Mouse (Mus musculus) forebrain, postnatal 0 days (tissue): ENCODE data around the gene Vps4a. TPM values are rescaled to one million over a fixed set of nuclear protein-coding genes. Genes with fewer than 3 reads are reported as not detected.

ENCODE experiments used
- ATAC-seq: fragments of 200-750 bp; cut with Nextera tagmentation; 2 replicates; pipeline ENCODE4 v1.8.0; 2017; ENCODE audit warnings: mild to moderate bottlenecking, moderate library complexity
- DNase-seq: peaks from one replicate; pipeline ENCODE4 v3.0.0-alpha.2; 2015
- H3K27ac ChIP-seq: fragments of 300-500 bp; sonication (generic); 2 replicates; pipeline ENCODE4 v1.5.1; 2014; ENCODE audit warnings: low read depth, mild to moderate bottlenecking, antibody characterized with exemption, low read length, moderate library complexity, mixed read lengths
- H3K27me3 ChIP-seq: fragments of 300-500 bp; sonication (generic); 2 replicates; pipeline ENCODE4 v1.6.1; 2014; ENCODE audit warnings: mild to moderate bottlenecking, low read length, mixed read lengths; ENCODE audit not compliant: insufficient read depth
- H3K36me3 ChIP-seq: fragments of 300-500 bp; sonication (generic); 2 replicates; pipeline ENCODE4 v1.6.1; 2014; ENCODE audit warnings: mild to moderate bottlenecking, moderate library complexity; ENCODE audit not compliant: insufficient read depth
- H3K4me1 ChIP-seq: fragments of 300-500 bp; sonication (generic); 2 replicates; pipeline ENCODE4 v1.6.1; 2014; ENCODE audit warnings: antibody characterized with exemption; ENCODE audit not compliant: insufficient read depth
- H3K4me2 ChIP-seq: fragments of 300-500 bp; sonication (generic); 2 replicates; pipeline ENCODE4 v1.6.1; 2014; ENCODE audit warnings: low read depth, mild to moderate bottlenecking, moderate library complexity
- H3K4me3 ChIP-seq: fragments of 300-500 bp; sonication (generic); 2 replicates; pipeline ENCODE4 v1.5.1; 2014; ENCODE audit warnings: low read depth, low read length, mixed read lengths
- H3K9ac ChIP-seq: fragments of 300-500 bp; sonication (generic); 2 replicates; pipeline ENCODE4 v1.6.1; 2014; ENCODE audit warnings: mild to moderate bottlenecking
- H3K9me3 ChIP-seq: fragments of 300-500 bp; sonication (generic); 2 replicates; pipeline ENCODE4 v1.6.1; 2016; ENCODE audit warnings: low read length
- CTCF ChIP-seq: sonication (generic); IDR thresholded peaks from 2 replicates; pipeline ENCODE4 v1.5.1; 2016; ENCODE audit warnings: antibody characterized with exemption, control low read depth, low read depth
- WGBS: fragments of 180-500 bp; shearing (Covaris S2); extraction: QIAGEN DNeasy Blood & Tissue Kit; methylation state at CpG from one replicate; pipeline ENCODE4 v1.1.7; 2014; 5-methylcytosine and 5-hydroxymethylcytosine counted together
- polyA plus RNA-seq: library from polyadenylated mRNA; unstranded; fragments of >200 nt; fragmentation: Nextera tagmentation; extraction: Ambion mirVana; gene quantifications from 2 replicates; pipeline ENCODE4 v1.2.1, GENCODE M21; 2015
- total RNA-seq: library from RNA; depleted of rRNA; stranded (reverse); fragments of >200 nt; gene quantifications from 2 replicates; pipeline ENCODE4 v1.2.3, GENCODE M21; 2014

Vps4a gene
- total and polyA plus RNA-seq, 2 experiments from 2014 or later, result 145 to 174 TPM

GRCm38 (mm10) chr8:107065511-107066496 lies 34.8 kb downstream of the Vps4a start, which contains the start of gene Tmed6:
TSS of gene Tmed6 (minus strand) at chr8:107065644.
- 65% methylated on average over 17 of the region's 17 CpGs for WGBS
- H3K4me3 ChIP-seq, result no peak within 1 kb of the TSS
- H3K9ac ChIP-seq, result no peak within 1 kb of the TSS
- DNase-seq (no peak), ATAC-seq (no peak)
- no peaks in the 10 kb centered on the region for H3K27me3 ChIP-seq
- H3K4me2 ChIP-seq, result no peak within 1 kb of the TSS
- TF ChIP-seq CTCF, result no peak
- no peak within 1 kb of the TSS for H3K27ac ChIP-seq
- peaks cover 15% of the 10 kb centered on the region for H3K36me3 ChIP-seq
- no peaks in the 10 kb centered on the region for H3K4me1 ChIP-seq
- H3K9me3 ChIP-seq, result no peaks in the 10 kb centered on the region

- Histone ChIP-seq H3K27ac (no peak overlapping the region), H3K27me3 (no peaks in the 10 kb centered on the region), H3K36me3 (peaks cover 77% of the 10 kb centered on the region), H3K4me3 (no peak overlapping the region), H3K9me3 (no peaks in the 10 kb centered on the region), H3K4me1 (no peaks in the 10 kb centered on the region), H3K9ac (no peak overlapping the region), H3K4me2 (no peak overlapping the region)
- ATAC-seq, result no peak
- WGBS, result 88% methylated on average over 4 of the region's 4 CpGs
- no peak for DNase-seq
- no peak for TF ChIP-seq CTCF
Observed at GRCm38 (mm10) chr8:107073706-107074105, 42.7 kb downstream of the Vps4a start.

- H3K9ac ChIP-seq, result no peak overlapping the region
- no peak overlapping the region for H3K4me3 ChIP-seq
- no peak for DNase-seq
- no peaks in the 10 kb centered on the region for H3K9me3 ChIP-seq
- no peaks in the 10 kb centered on the region for H3K27me3 ChIP-seq
- no peak for TF ChIP-seq CTCF
- H3K27ac ChIP-seq, result no peak overlapping the region
- ATAC-seq, result no peak
- no peaks in the 10 kb centered on the region for H3K4me1 ChIP-seq
- H3K36me3 ChIP-seq, result peaks cover 80% of the 10 kb centered on the region
- H3K4me2 ChIP-seq, result no peak overlapping the region
- 95% methylated on average over 1 of the region's 1 CpGs for WGBS
Observed at GRCm38 (mm10) chr8:107074128-107074527, 43.1 kb downstream of the Vps4a start.

GRCm38 (mm10) chr8:107076239-107076888 lies 45.3 kb downstream of the Vps4a start:
- no peaks in the 10 kb centered on the region for H3K9me3 ChIP-seq
- H3K4me1 ChIP-seq, result no peaks in the 10 kb centered on the region
- no peaks in the 10 kb centered on the region for H3K27me3 ChIP-seq
- no peak for DNase-seq
- no peak overlapping the region for H3K4me2 ChIP-seq
- no peak overlapping the region for H3K4me3 ChIP-seq
- peaks cover 88% of the 10 kb centered on the region for H3K36me3 ChIP-seq
- no peak overlapping the region for H3K9ac ChIP-seq
- no peak overlapping the region for H3K27ac ChIP-seq
- no peak for TF ChIP-seq CTCF
- WGBS, result 93% methylated on average over 7 of the region's 7 CpGs
- ATAC-seq, result no peak

- Histone ChIP-seq H3K4me3 (no peak overlapping the region), H3K36me3 (peaks cover 50% of the 10 kb centered on the region), H3K27me3 (no peaks in the 10 kb centered on the region), H3K9me3 (no peaks in the 10 kb centered on the region), H3K4me2 (no peak overlapping the region), H3K27ac (no peak overlapping the region), H3K9ac (no peak overlapping the region), H3K4me1 (no peaks in the 10 kb centered on the region)
- ATAC-seq (no peak), DNase-seq (no peak)
- 0 out of 2 replicates have a peak, but pooled peaks have one; percentile 24 for TF ChIP-seq CTCF
- WGBS, result 98% methylated on average over 17 of the region's 17 CpGs
Observed at GRCm38 (mm10) chr8:107085358-107085757, 54.3 kb downstream of the Vps4a start.

GRCm38 (mm10) chr8:107086018-107086417 lies 55.0 kb downstream of the Vps4a start:
- no peak for DNase-seq
- ATAC-seq, result no peak
- 98% methylated on average over 5 of the region's 5 CpGs for WGBS
- no peak for TF ChIP-seq CTCF
- H3K4me1 ChIP-seq, result no peaks in the 10 kb centered on the region
- no peak overlapping the region for H3K4me3 ChIP-seq
- H3K27ac ChIP-seq, result no peak overlapping the region
- no peak overlapping the region for H3K9ac ChIP-seq
- peaks cover 51% of the 10 kb centered on the region for H3K36me3 ChIP-seq
- H3K9me3 ChIP-seq, result no peaks in the 10 kb centered on the region
- H3K27me3 ChIP-seq, result no peaks in the 10 kb centered on the region
- H3K4me2 ChIP-seq, result no peak overlapping the region

GRCm38 (mm10) chr8:107088526-107089063 lies 57.6 kb downstream of the Vps4a start:
- Histone ChIP-seq H3K9ac (no peak overlapping the region), H3K27ac (no peak overlapping the region), H3K36me3 (peaks cover 32% of the 10 kb centered on the region), H3K4me1 (no peaks in the 10 kb centered on the region), H3K9me3 (no peaks in the 10 kb centered on the region), H3K4me3 (no peak overlapping the region), H3K4me2 (no peak overlapping the region), H3K27me3 (no peaks in the 10 kb centered on the region)
- 96% methylated on average over 5 of the region's 5 CpGs for WGBS
- ATAC-seq (no peak), DNase-seq (no peak)
- TF ChIP-seq CTCF, result no peak
